Mouse (Mus musculus) kidney, embryonic 14.5 days (tissue): ENCODE measurements around the gene Scyl1. TPM values are rescaled to one million over a fixed set of nuclear protein-coding genes. Genes with fewer than 3 reads are reported as not detected.

Source experiments
- ATAC-seq: fragments of 200-750 bp; cut with Nextera tagmentation; 2 replicates; pipeline ENCODE4 v1.8.0; 2017; ENCODE audit warnings: moderate number of reproducible peaks, mild to moderate bottlenecking, moderate TSS enrichment, moderate library complexity; ENCODE audit not compliant: low FRiP score, low TSS enrichment
- H3K27ac ChIP-seq: fragments of 300-500 bp; sonication (generic); 2 replicates; pipeline ENCODE4 v1.5.1; 2014; ENCODE audit warnings: low read depth, mild to moderate bottlenecking, low read length, moderate library complexity, mixed read lengths
- H3K27me3 ChIP-seq: fragments of 300-500 bp; sonication (generic); 2 replicates; pipeline ENCODE4 v1.6.1; 2014; ENCODE audit warnings: mild to moderate bottlenecking, low read length; ENCODE audit not compliant: control insufficient read depth, insufficient read depth
- H3K36me3 ChIP-seq: fragments of 300-500 bp; sonication (generic); 2 replicates; pipeline ENCODE4 v1.6.1; 2014; ENCODE audit warnings: low read length, mixed read lengths; ENCODE audit not compliant: control insufficient read depth, insufficient read depth
- H3K4me1 ChIP-seq: fragments of 300-500 bp; sonication (generic); 2 replicates; pipeline ENCODE4 v1.6.1; 2014; ENCODE audit warnings: low read length, mixed read lengths; ENCODE audit not compliant: control insufficient read depth, insufficient read depth
- H3K4me2 ChIP-seq: fragments of 300-500 bp; sonication (generic); replicated peaks from 2 replicates; pipeline ENCODE4 v1.6.1; 2014; ENCODE audit warnings: low read depth, mild to moderate bottlenecking, low read length
- H3K4me3 ChIP-seq: fragments of 300-500 bp; sonication (generic); 2 replicates; pipeline ENCODE4 v1.5.1; 2014; ENCODE audit warnings: mild to moderate bottlenecking, low read length
- H3K9ac ChIP-seq: fragments of 300-500 bp; sonication (generic); 2 replicates; pipeline ENCODE4 v1.6.1; 2014; ENCODE audit warnings: low read depth, mild to moderate bottlenecking, low read length, moderate library complexity
- H3K9me3 ChIP-seq: fragments of 300-500 bp; sonication (generic); 2 replicates; pipeline ENCODE4 v1.6.1; 2016; ENCODE audit warnings: low read length; ENCODE audit not compliant: control insufficient read depth
- WGBS: fragments of 180-500 bp; shearing (Covaris S2); extraction: QIAGEN DNeasy Blood & Tissue Kit; methylation state at CpG from one replicate; pipeline ENCODE4 v1.1.7; 2014; 5-methylcytosine and 5-hydroxymethylcytosine counted together
- polyA plus RNA-seq: library from polyadenylated mRNA; unstranded; fragments of >200 nt; fragmentation: Nextera tagmentation; extraction: Ambion mirVana; gene quantifications from 2 replicates; pipeline ENCODE4 v1.2.1, GENCODE M21; 2014

The Scyl1 gene
- polyA plus RNA-seq, 1 experiment from 2014 or later, result 73.5 TPM

GRCm38 (mm10) chr19:5728631-5729443, 42.4 kb downstream of the Scyl1 start:
- peaks cover 47% of the 10 kb centered on the region for H3K4me1 ChIP-seq
- 7% methylated on average over 37 of the region's 37 CpGs for WGBS
- H3K4me2 ChIP-seq, result peak overlapping the region; percentile 91
- H3K36me3 ChIP-seq, result peaks cover 8% of the 10 kb centered on the region
- ATAC-seq, result peak; percentile 19
- H3K27me3 ChIP-seq, result no peaks in the 10 kb centered on the region
- no peaks in the 10 kb centered on the region for H3K9me3 ChIP-seq
- H3K9ac ChIP-seq, result peak overlapping the region; percentile 99
- H3K4me3 ChIP-seq, result peak overlapping the region; percentile 92
- H3K27ac ChIP-seq, result peak overlapping the region; percentile 93

- Histone ChIP-seq H3K4me3 (peak overlapping the region; percentile 92), H3K4me1 (peaks cover 47% of the 10 kb centered on the region), H3K9me3 (no peaks in the 10 kb centered on the region), H3K4me2 (peak overlapping the region; percentile 91), H3K27me3 (no peaks in the 10 kb centered on the region), H3K27ac (peak overlapping the region; percentile 4; the same call in 1 of the 2 replicates), H3K36me3 (peaks cover 9% of the 10 kb centered on the region), H3K9ac (peak overlapping the region; percentile 99; the same call in 1 of the 2 replicates)
- ATAC-seq, result no peak
- 2% methylated on average over 14 of the region's 14 CpGs for WGBS
Measured at GRCm38 (mm10) chr19:5727701-5728100, 43.5 kb downstream of the Scyl1 start.

GRCm38 (mm10) chr19:5726961-5727578, 44.1 kb downstream of the Scyl1 start:
- no peak for ATAC-seq
- Histone ChIP-seq H3K9me3 (no peaks in the 10 kb centered on the region), H3K27me3 (no peaks in the 10 kb centered on the region), H3K4me1 (peaks cover 47% of the 10 kb centered on the region), H3K27ac (peak overlapping the region; percentile 4; the same call in 1 of the 2 replicates), H3K4me2 (peak overlapping the region; percentile 91), H3K4me3 (peak overlapping the region; percentile 92), H3K9ac (peak overlapping the region; percentile 38; the same call in 1 of the 2 replicates), H3K36me3 (peaks cover 14% of the 10 kb centered on the region)
- 73% methylated on average over 15 of the region's 15 CpGs for WGBS

GRCm38 (mm10) chr19:5725767-5726515, 45.3 kb downstream of the Scyl1 start, which contains the start of gene Ehbp1l1:
Gene Ehbp1l1 (minus strand): TSS chr19:5726317.
- 0 out of 2 replicates have a peak, but pooled peaks have one; percentile 6 for ATAC-seq
- H3K4me1 ChIP-seq, result peaks cover 45% of the 10 kb centered on the region
- 11% methylated on average over 48 of the region's 49 CpGs for WGBS
- H3K27ac ChIP-seq, result peak within 1 kb of the TSS; percentile 73
- H3K4me2 ChIP-seq, result peak within 1 kb of the TSS; percentile 91
- peak within 1 kb of the TSS; percentile 61 for H3K9ac ChIP-seq
- peaks cover 24% of the 10 kb centered on the region for H3K36me3 ChIP-seq
- H3K27me3 ChIP-seq, result no peaks in the 10 kb centered on the region
- H3K9me3 ChIP-seq, result no peaks in the 10 kb centered on the region
- peak within 1 kb of the TSS; percentile 37 for H3K4me3 ChIP-seq

- Histone ChIP-seq H3K36me3 (peaks cover 29% of the 10 kb centered on the region), H3K4me2 (peak overlapping the region; percentile 63), H3K4me1 (peaks cover 38% of the 10 kb centered on the region), H3K27me3 (no peaks in the 10 kb centered on the region), H3K4me3 (peak overlapping the region; percentile 37), H3K9ac (peak overlapping the region; percentile 61; the same call in 1 of the 2 replicates), H3K27ac (peak overlapping the region; percentile 73; the same call in 1 of the 2 replicates), H3K9me3 (no peaks in the 10 kb centered on the region)
- WGBS, result 61% methylated on average over 12 of the region's 12 CpGs
- ATAC-seq, result no peak
Measured at GRCm38 (mm10) chr19:5725029-5725707, 46.1 kb downstream of the Scyl1 start.

- H3K27me3 ChIP-seq, result no peaks in the 10 kb centered on the region
- no peak for ATAC-seq
- peak overlapping the region; percentile 63 for H3K4me2 ChIP-seq
- H3K9me3 ChIP-seq, result no peaks in the 10 kb centered on the region
- 52% methylated on average over 7 of the region's 7 CpGs for WGBS
- no peak overlapping the region; the same call in 1 of the 2 replicates for H3K27ac ChIP-seq
- H3K36me3 ChIP-seq, result peaks cover 35% of the 10 kb centered on the region
- peak overlapping the region; percentile 37; the same call in 1 of the 2 replicates for H3K4me3 ChIP-seq
- H3K9ac ChIP-seq, result no peak overlapping the region
- peaks cover 38% of the 10 kb centered on the region for H3K4me1 ChIP-seq
Measured at GRCm38 (mm10) chr19:5724549-5724941, 46.7 kb downstream of the Scyl1 start.

- Histone ChIP-seq H3K9me3 (no peaks in the 10 kb centered on the region), H3K27me3 (no peaks in the 10 kb centered on the region), H3K9ac (no peak overlapping the region; the same call in 1 of the 2 replicates), H3K4me3 (peak overlapping the region; percentile 37; the same call in 1 of the 2 replicates), H3K27ac (no peak overlapping the region), H3K4me2 (peak overlapping the region; percentile 63), H3K36me3 (peaks cover 39% of the 10 kb centered on the region), H3K4me1 (peaks cover 38% of the 10 kb centered on the region)
- ATAC-seq, result no peak
- 54% methylated on average over 4 of the region's 4 CpGs for WGBS
Measured at GRCm38 (mm10) chr19:5723934-5724548, 47.2 kb downstream of the Scyl1 start.
